Mouse (Mus musculus): ENCODE measurements around the gene Olfr284.

Gene Olfr284

GRCm38 (mm10) chr15:98340887-98341286 lies at the start of gene Olfr284:
Gene Olfr284, minus strand, starts transcription at chr15:98340987.
- in situ Hi-C loops (cut with MboI, MseI) = no loop called here

- in situ Hi-C loops (cut with MboI, MseI) = no loop called here
Measured at GRCm38 (mm10) chr15:98389796-98390195, 49.0 kb upstream of the Olfr284 start.

GRCm38 (mm10) chr15:98387621-98388020 lies 46.8 kb upstream of the Olfr284 start:
- in situ Hi-C loops (cut with MboI, MseI) = no loop called here

GRCm38 (mm10) chr15:98380846-98381245 lies 40.1 kb upstream of the Olfr284 start, which contains the start of gene Olfr283:
Gene Olfr283, minus strand, starts transcription at chr15:98380946.
- in situ Hi-C loops (cut with MboI, MseI) = no loop called here

GRCm38 (mm10) chr15:98378209-98378608 lies 37.4 kb upstream of the Olfr284 start:
- in situ Hi-C loops (cut with MboI, MseI) = no loop called here

- in situ Hi-C loops (cut with MboI, MseI) = no loop called here
Measured at GRCm38 (mm10) chr15:98317177-98317724, 23.5 kb downstream of the Olfr284 start, which contains the start of gene Olfr285. Gene Olfr285, minus strand, starts transcription at chr15:98317353.

- in situ Hi-C loops (cut with MboI, MseI) = no loop called here
Measured at GRCm38 (mm10) chr15:98315703-98316102, 25.1 kb downstream of the Olfr284 start.

- in situ Hi-C loops (cut with MboI, MseI) = no loop called here
Measured at GRCm38 (mm10) chr15:98295628-98296551, 44.9 kb downstream of the Olfr284 start, which contains the start of gene Zfp641. Gene Zfp641, minus strand, starts transcription at chr15:98296161.

- in situ Hi-C loops (cut with MboI, MseI) = no loop called here
Measured at GRCm38 (mm10) chr15:98293651-98294050, 47.1 kb downstream of the Olfr284 start.

Measured in T-helper 2 cell (primary cell).